Mouse (Mus musculus): ENCODE results near the gene Cyth3.

DNA sequence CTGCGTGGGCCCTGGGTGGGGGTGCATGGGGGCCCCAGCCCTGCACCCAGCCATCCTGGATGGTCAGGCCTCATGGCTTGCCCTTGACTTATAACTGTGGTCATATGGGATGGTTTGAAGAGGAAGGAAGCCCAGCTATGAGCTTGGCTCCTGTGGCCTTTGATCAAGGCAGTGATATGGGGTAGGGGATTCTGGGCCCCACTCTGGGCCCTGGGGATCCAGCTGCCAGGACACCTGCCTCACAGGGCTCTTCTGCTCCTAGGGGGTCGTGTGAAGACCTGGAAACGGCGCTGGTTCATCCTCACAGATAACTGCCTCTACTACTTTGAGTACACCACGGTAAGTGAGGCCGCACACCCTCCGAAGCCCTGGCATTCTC is 84.6 kb downstream of the Cyth3 start:
- TF ChIP-seq CTCF (IDR thresholded peaks at IDR 0.05; ENCODE audit: low read depth, low read length) (no peak), POLR2AphosphoS5 (IDR thresholded peaks at IDR 0.05; ENCODE audit: insufficient replicate concordance, low read depth, low read length) (no peak)
